Mouse (Mus musculus) heart, adult 11 months (tissue): ENCODE measurements around the gene Bcl11a.

ENCODE experiments used
- DNase-seq: peaks from one replicate; pipeline ENCODE4 v3.0.0; 2022

Gene Bcl11a

GRCm38 (mm10) chr11:24221601-24222307 lies 143.9 kb downstream of the Bcl11a start:
- DNase-seq = no peak
